Mouse (Mus musculus): ENCODE results near the gene Slc25a39.

DNA sequence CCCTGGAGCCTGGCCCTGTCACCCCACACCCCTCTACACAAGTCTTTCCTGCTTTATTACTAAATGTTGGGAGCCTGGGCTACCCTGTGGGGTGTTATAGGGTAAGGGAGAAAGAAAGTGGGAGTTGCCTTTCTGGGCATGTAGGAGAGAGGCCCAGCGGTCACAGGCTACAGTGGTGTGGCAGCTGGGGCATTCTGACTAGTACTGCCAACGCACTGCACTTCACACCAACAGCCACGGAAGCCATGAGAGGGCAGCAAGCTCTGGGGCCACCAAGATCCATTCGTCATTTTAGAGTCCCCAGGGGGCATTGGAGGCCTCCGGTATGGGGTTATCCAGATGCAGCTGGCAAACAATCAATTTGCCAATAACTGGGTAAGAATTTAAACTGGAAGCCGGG is 34.3 kb upstream of the Slc25a39 start:
- TF ChIP-seq CTCF (IDR thresholded peaks at IDR 0.05; ENCODE audit: low read depth) (no peak), EP300 (optimal IDR thresholded peaks at IDR 0.05) (no peak)
